Mouse (Mus musculus): ENCODE measurements at regions not wholly inside any gene's neighbourhood (a gene's known extent, or its start where the extent isn't known, plus 50 kb on each side); places are given as distances from the start of the nearest gene placed in this dataset.
A peak's percentile ranks its signal among the peaks of the same experiment; 100 is the strongest.

DNA sequence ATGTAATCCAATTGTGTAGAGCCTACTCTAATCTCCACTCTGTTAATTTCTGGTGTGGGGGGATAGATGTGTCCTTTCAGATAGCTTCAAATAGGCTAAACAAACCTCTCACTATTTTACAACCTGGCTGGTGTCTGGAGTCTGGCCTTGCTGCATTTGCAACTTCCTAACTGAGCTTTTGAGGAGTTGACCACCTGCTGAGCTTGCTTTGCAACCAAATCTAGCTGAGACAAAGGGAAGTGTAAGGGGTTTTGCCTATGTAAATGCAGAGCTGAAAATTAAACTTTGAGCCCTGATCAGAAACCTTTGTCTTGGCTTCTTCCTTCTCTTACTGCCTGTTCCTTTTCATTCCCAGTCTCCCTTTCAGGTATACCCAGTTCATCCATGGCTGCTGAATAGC is 404.3 kb downstream of the Cetn3 start:
- Histone ChIP-seq H3K27ac (replicated peaks in 1 of 2; ENCODE audit: control insufficient read depth in 1 of 2, insufficient read depth in 1 of 2, low read depth in 2 of 2, low read length in 2 of 2) (no peak overlapping the region), H3K9ac (ENCODE audit: low read length) (no peak overlapping the region), H3K4me3 (ENCODE audit: control insufficient read depth in 1 of 2, insufficient read depth in 1 of 2, low read depth in 1 of 2, low read length in 2 of 2) (no peak overlapping the region), H3K4me2 (ENCODE audit: low read length) (no peak overlapping the region), H3K4me1 (ENCODE audit: control insufficient read depth in 2 of 2, insufficient read depth in 2 of 2, low read length in 2 of 2) (no peaks in the 10 kb centered on the region), H3K36me3 (ENCODE audit: control insufficient read depth, insufficient read depth, low read length) (no peaks in the 10 kb centered on the region), H3K27me3 (ENCODE audit: control insufficient read depth, insufficient read depth, low read length) (no peaks in the 10 kb centered on the region), H3K9me3 (ENCODE audit: control insufficient read depth, low read length) (0 out of 2 replicates have a peak, but pooled peaks cover 4% of the 10 kb centered on the region)
- ATAC-seq (ENCODE audit: insufficient number of reproducible peaks, insufficient read depth, low FRiP score, low read depth): no peak

DNA sequence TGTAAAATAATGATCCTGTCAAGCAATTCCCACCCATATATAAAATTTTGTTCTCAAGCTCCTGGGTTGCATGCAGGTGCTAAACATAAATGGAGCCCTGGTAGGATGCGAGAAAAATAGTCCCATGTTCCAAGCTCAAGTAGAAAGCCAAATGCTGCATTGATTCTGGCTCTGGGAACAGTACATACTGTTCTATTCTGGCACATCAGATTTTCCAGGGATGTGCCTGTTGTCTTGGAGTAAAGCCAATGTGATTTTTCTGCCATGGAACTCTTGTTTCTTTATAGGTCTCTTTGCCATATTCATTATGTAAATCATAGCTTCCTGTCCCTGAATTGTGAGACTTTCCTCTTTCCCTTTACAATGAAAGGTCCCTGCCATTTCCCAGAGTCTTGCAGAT is 417.9 kb downstream of the Cetn3 start:
- no peaks in the 10 kb centered on the region for H3K36me3 ChIP-seq (ENCODE audit: control insufficient read depth, insufficient read depth, low read length)
- no peak overlapping the region for H3K4me2 ChIP-seq (ENCODE audit: low read length)
- H3K9ac ChIP-seq (ENCODE audit: low read length): no peak overlapping the region
- 82% methylated on average over 1 of the region's 1 CpGs for WGBS
- no peaks in the 10 kb centered on the region for H3K27me3 ChIP-seq (ENCODE audit: control insufficient read depth, insufficient read depth, low read length)
- no peaks in the 10 kb centered on the region for H3K9me3 ChIP-seq (ENCODE audit: control insufficient read depth, low read length)
- H3K4me3 ChIP-seq (ENCODE audit: control insufficient read depth in 1 of 2, insufficient read depth in 1 of 2, low read depth in 1 of 2, low read length in 2 of 2): no peak overlapping the region
- H3K4me1 ChIP-seq (ENCODE audit: control insufficient read depth in 2 of 2, insufficient read depth in 2 of 2, low read length in 2 of 2): no peaks in the 10 kb centered on the region
- no peak for ATAC-seq (ENCODE audit: insufficient number of reproducible peaks, insufficient read depth, low FRiP score, low read depth)
- no peak overlapping the region for H3K27ac ChIP-seq (replicated peaks in 1 of 2; ENCODE audit: control insufficient read depth in 1 of 2, insufficient read depth in 1 of 2, low read depth in 2 of 2, low read length in 2 of 2)

DNA sequence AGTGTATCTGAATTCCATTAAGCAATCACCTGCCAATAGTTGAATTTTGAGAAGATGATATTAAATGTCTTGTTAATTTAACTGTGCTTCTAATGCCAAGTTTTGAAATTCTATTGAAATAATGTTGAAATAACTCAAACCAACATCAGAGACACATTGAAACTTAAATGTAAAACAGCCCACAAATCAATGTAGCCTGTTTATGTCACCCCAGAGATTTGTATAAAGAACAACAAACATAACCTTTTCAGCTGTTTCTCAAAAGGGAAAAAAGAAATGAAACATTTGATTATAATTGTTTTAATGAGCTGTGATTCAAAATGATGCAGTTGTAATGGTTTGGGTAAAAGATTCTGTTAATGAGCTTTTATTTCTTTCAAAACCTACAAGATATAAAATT is 442.6 kb downstream of the Cetn3 start:
- Histone ChIP-seq H3K27ac (replicated peaks in 1 of 2; ENCODE audit: control insufficient read depth in 1 of 2, insufficient read depth in 1 of 2, low read depth in 2 of 2, low read length in 2 of 2) (no peak overlapping the region), H3K4me2 (ENCODE audit: low read length) (no peak overlapping the region), H3K9ac (ENCODE audit: low read length) (no peak overlapping the region), H3K9me3 (ENCODE audit: control insufficient read depth, low read length) (no peaks in the 10 kb centered on the region), H3K27me3 (ENCODE audit: control insufficient read depth, insufficient read depth, low read length) (no peaks in the 10 kb centered on the region), H3K4me3 (ENCODE audit: control insufficient read depth in 1 of 2, insufficient read depth in 1 of 2, low read depth in 1 of 2, low read length in 2 of 2) (no peak overlapping the region), H3K4me1 (ENCODE audit: control insufficient read depth in 2 of 2, insufficient read depth in 2 of 2, low read length in 2 of 2) (no peaks in the 10 kb centered on the region), H3K36me3 (ENCODE audit: control insufficient read depth, insufficient read depth, low read length) (no peaks in the 10 kb centered on the region)
- ATAC-seq (ENCODE audit: insufficient number of reproducible peaks, insufficient read depth, low FRiP score, low read depth): no peak

- no peak overlapping the region for H3K27ac ChIP-seq (replicated peaks in 1 of 2; ENCODE audit: control insufficient read depth in 1 of 2, insufficient read depth in 1 of 2, low read depth in 2 of 2, low read length in 2 of 2)
- no peaks in the 10 kb centered on the region for H3K9me3 ChIP-seq (ENCODE audit: control insufficient read depth, low read length)
- no peak overlapping the region for H3K4me3 ChIP-seq (ENCODE audit: control insufficient read depth in 1 of 2, insufficient read depth in 1 of 2, low read depth in 1 of 2, low read length in 2 of 2)
- 84% methylated on average over 2 of the region's 2 CpGs for WGBS
- H3K27me3 ChIP-seq (ENCODE audit: control insufficient read depth, insufficient read depth, low read length): no peaks in the 10 kb centered on the region
- H3K36me3 ChIP-seq (ENCODE audit: control insufficient read depth, insufficient read depth, low read length): no peaks in the 10 kb centered on the region
- no peak overlapping the region for H3K9ac ChIP-seq (ENCODE audit: low read length)
- H3K4me1 ChIP-seq (ENCODE audit: control insufficient read depth in 2 of 2, insufficient read depth in 2 of 2, low read length in 2 of 2): no peaks in the 10 kb centered on the region
- H3K4me2 ChIP-seq (ENCODE audit: low read length): no peak overlapping the region
- ATAC-seq (ENCODE audit: insufficient number of reproducible peaks, insufficient read depth, low FRiP score, low read depth): no peak
Observed at GRCm38 (mm10) chr13:82233901-82234300, 451.0 kb downstream of the Cetn3 start.

- WGBS: 86% methylated on average over 1 of the region's 1 CpGs
- Histone ChIP-seq H3K9ac (ENCODE audit: low read length) (no peak overlapping the region), H3K4me3 (ENCODE audit: control insufficient read depth in 1 of 2, insufficient read depth in 1 of 2, low read depth in 1 of 2, low read length in 2 of 2) (no peak overlapping the region), H3K4me2 (ENCODE audit: low read length) (no peak overlapping the region), H3K36me3 (ENCODE audit: control insufficient read depth, insufficient read depth, low read length) (no peaks in the 10 kb centered on the region), H3K27me3 (ENCODE audit: control insufficient read depth, insufficient read depth, low read length) (no peaks in the 10 kb centered on the region), H3K4me1 (ENCODE audit: control insufficient read depth in 2 of 2, insufficient read depth in 2 of 2, low read length in 2 of 2) (no peaks in the 10 kb centered on the region), H3K27ac (replicated peaks in 1 of 2; ENCODE audit: control insufficient read depth in 1 of 2, insufficient read depth in 1 of 2, low read depth in 2 of 2, low read length in 2 of 2) (no peak overlapping the region), H3K9me3 (ENCODE audit: control insufficient read depth, low read length) (no peaks in the 10 kb centered on the region)
- no peak for ATAC-seq (ENCODE audit: insufficient number of reproducible peaks, insufficient read depth, low FRiP score, low read depth)
Observed at GRCm38 (mm10) chr13:82246231-82246630, 463.4 kb downstream of the Cetn3 start.

GRCm38 (mm10) chr13:82250361-82250760 is 467.5 kb downstream of the Cetn3 start:
- Histone ChIP-seq H3K27me3 (ENCODE audit: control insufficient read depth, insufficient read depth, low read length) (no peaks in the 10 kb centered on the region), H3K4me3 (ENCODE audit: control insufficient read depth in 1 of 2, insufficient read depth in 1 of 2, low read depth in 1 of 2, low read length in 2 of 2) (no peak overlapping the region), H3K36me3 (ENCODE audit: control insufficient read depth, insufficient read depth, low read length) (no peaks in the 10 kb centered on the region), H3K27ac (replicated peaks in 1 of 2; ENCODE audit: control insufficient read depth in 1 of 2, insufficient read depth in 1 of 2, low read depth in 2 of 2, low read length in 2 of 2) (no peak overlapping the region), H3K9ac (ENCODE audit: low read length) (no peak overlapping the region), H3K4me2 (ENCODE audit: low read length) (no peak overlapping the region), H3K9me3 (ENCODE audit: control insufficient read depth, low read length) (no peaks in the 10 kb centered on the region), H3K4me1 (ENCODE audit: control insufficient read depth in 2 of 2, insufficient read depth in 2 of 2, low read length in 2 of 2) (no peaks in the 10 kb centered on the region)
- whole genome bisulfite sequencing: 91% methylated on average over 6 of the region's 6 CpGs
- ATAC-seq (ENCODE audit: insufficient number of reproducible peaks, insufficient read depth, low FRiP score, low read depth): no peak

- no peaks in the 10 kb centered on the region for H3K36me3 ChIP-seq (ENCODE audit: control insufficient read depth, insufficient read depth, low read length)
- no peak for ATAC-seq (ENCODE audit: insufficient number of reproducible peaks, insufficient read depth, low FRiP score, low read depth)
- peak overlapping the region in 1 of 2 experiments; percentile 20; a peak in 3 of 4 replicates for H3K27ac ChIP-seq (replicated peaks in 1 of 2; ENCODE audit: control insufficient read depth in 1 of 2, insufficient read depth in 1 of 2, low read depth in 2 of 2, low read length in 2 of 2)
Observed at GRCm38 (mm10) chr13:82258491-82258935, 475.6 kb downstream of the Cetn3 start.

GRCm38 (mm10) chr13:82264236-82264635 is 481.4 kb downstream of the Cetn3 start:
- Histone ChIP-seq H3K4me1 (ENCODE audit: control insufficient read depth in 2 of 2, insufficient read depth in 2 of 2, low read length in 2 of 2) (no peaks in the 10 kb centered on the region), H3K4me2 (ENCODE audit: low read length) (no peak overlapping the region), H3K36me3 (ENCODE audit: control insufficient read depth, insufficient read depth, low read length) (no peaks in the 10 kb centered on the region), H3K27ac (replicated peaks in 1 of 2; ENCODE audit: control insufficient read depth in 1 of 2, insufficient read depth in 1 of 2, low read depth in 2 of 2, low read length in 2 of 2) (no peak overlapping the region), H3K9me3 (ENCODE audit: control insufficient read depth, low read length) (no peaks in the 10 kb centered on the region), H3K9ac (ENCODE audit: low read length) (no peak overlapping the region), H3K27me3 (ENCODE audit: control insufficient read depth, insufficient read depth, low read length) (no peaks in the 10 kb centered on the region), H3K4me3 (ENCODE audit: control insufficient read depth in 1 of 2, insufficient read depth in 1 of 2, low read depth in 1 of 2, low read length in 2 of 2) (no peak overlapping the region)
- no peak for ATAC-seq (ENCODE audit: insufficient number of reproducible peaks, insufficient read depth, low FRiP score, low read depth)
- WGBS: 63% methylated on average over 2 of the region's 2 CpGs

More at GRCm38 (mm10) chr13:82258491-82258935, 475.6 kb downstream of the Cetn3 start:
- 64% methylated on average over 1 of the region's 1 CpGs for WGBS
- Histone ChIP-seq H3K4me2 (ENCODE audit: low read length) (no peak overlapping the region), H3K4me1 (ENCODE audit: control insufficient read depth in 2 of 2, insufficient read depth in 2 of 2, low read length in 2 of 2) (no peaks in the 10 kb centered on the region; a peak in 1 of 4 replicates), H3K9ac (ENCODE audit: low read length) (no peak overlapping the region), H3K4me3 (ENCODE audit: control insufficient read depth in 1 of 2, insufficient read depth in 1 of 2, low read depth in 1 of 2, low read length in 2 of 2) (no peak overlapping the region), H3K9me3 (ENCODE audit: control insufficient read depth, low read length) (no peaks in the 10 kb centered on the region), H3K27me3 (ENCODE audit: control insufficient read depth, insufficient read depth, low read length) (no peaks in the 10 kb centered on the region)

All from heart, embryonic 14.5 days (tissue).